Mouse (Mus musculus): ENCODE data around the gene Stk24. TPM values are rescaled to one million over a fixed set of nuclear protein-coding genes. Genes with fewer than 3 reads are reported as not detected.
A peak's percentile ranks its signal among the peaks of the same experiment; 100 is the strongest.
"Not testable (repeated sequence)": the region's sequence is repeated elsewhere in the genome, so short reads cannot be mapped to it uniquely, and the experiment has no call there.

Gene Stk24
- 40.3 and 40.6 TPM in 2 replicates for polyA plus RNA-seq (2015; fragmentation: Nextera tagmentation; extraction: Ambion mirVana)

DNA sequence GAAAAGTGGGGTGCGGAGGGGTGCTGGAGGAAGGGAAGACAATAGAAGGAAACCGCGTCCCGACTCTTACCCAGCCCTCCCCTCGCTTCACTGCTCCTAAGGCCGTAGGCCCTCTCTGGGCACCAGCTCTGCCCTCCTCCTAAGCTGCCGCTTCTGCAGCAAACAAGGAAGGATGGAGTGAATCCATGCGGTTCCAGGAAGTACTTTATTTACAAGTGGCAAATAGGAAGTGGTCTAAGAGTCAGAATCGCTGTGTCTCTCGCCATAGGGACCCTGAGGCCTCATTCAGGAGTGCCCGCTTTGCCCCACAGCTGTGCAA is at the start of gene Stk24:
Stk24 (minus strand) TSS at position 185 of the 319 bp plus-strand sequence.
- H3K4me2 ChIP-seq, result peak within 1 kb of the TSS; percentile 83
- 6% methylated on average over 11 of the region's 11 CpGs for WGBS
- ATAC-seq (ENCODE audit: borderline replicate concordance, extremely low read depth, low FRiP score, low TSS enrichment), result no peak
- no peaks in the 10 kb centered on the region for H3K9me3 ChIP-seq
- peak within 1 kb of the TSS; percentile 92 for H3K27ac ChIP-seq
- H3K27me3 ChIP-seq, result no peaks in the 10 kb centered on the region
- H3K9ac ChIP-seq, result peak within 1 kb of the TSS; percentile 95
- H3K4me3 ChIP-seq, result peak within 1 kb of the TSS; percentile 83
- H3K4me1 ChIP-seq, result peaks cover 44% of the 10 kb centered on the region
- no peaks in the 10 kb centered on the region for H3K36me3 ChIP-seq

DNA sequence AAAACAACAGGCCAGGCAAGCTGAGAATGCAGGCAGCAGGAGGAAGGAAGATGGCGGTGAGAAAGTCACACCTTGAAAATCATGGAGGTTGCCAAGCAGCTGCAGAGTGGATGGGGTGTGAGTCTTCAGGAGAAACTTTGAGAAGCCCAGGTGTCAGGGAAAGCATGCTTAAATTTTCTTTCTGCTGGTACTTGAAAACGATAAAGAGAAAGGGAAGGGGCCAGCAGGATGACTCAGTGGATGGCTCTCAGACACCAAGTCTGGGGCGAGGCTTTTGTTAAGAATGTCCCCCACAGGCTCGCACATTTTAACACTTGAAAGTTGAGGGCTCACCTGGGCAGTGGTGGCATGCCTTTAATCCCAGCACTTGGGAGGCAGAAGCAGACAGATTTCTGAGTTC is 48.3 kb upstream of the Stk24 start:
- Histone ChIP-seq H3K9me3 (no peaks in the 10 kb centered on the region), H3K4me3 (no peak overlapping the region), H3K9ac (no peak overlapping the region), H3K4me2 (no peak overlapping the region), H3K36me3 (no peaks in the 10 kb centered on the region), H3K27me3 (no peaks in the 10 kb centered on the region), H3K4me1 (0 out of 2 replicates have a peak, but pooled peaks cover 8% of the 10 kb centered on the region), H3K27ac (no peak overlapping the region)
- 83% methylated on average over 4 of the region's 4 CpGs for WGBS
- ATAC-seq (ENCODE audit: borderline replicate concordance, extremely low read depth, low FRiP score, low TSS enrichment), result no peak

- ATAC-seq (ENCODE audit: borderline replicate concordance, extremely low read depth, low FRiP score, low TSS enrichment), result no peak
- Histone ChIP-seq H3K9me3 (no peaks in the 10 kb centered on the region), H3K4me2 (no peak overlapping the region), H3K9ac (no peak overlapping the region), H3K36me3 (no peaks in the 10 kb centered on the region), H3K4me3 (no peak overlapping the region), H3K4me1 (peaks cover 17% of the 10 kb centered on the region), H3K27me3 (no peaks in the 10 kb centered on the region), H3K27ac (no peak overlapping the region)
These were observed 46.9 kb upstream of the Stk24 start for GRCm38 (mm10) chr14:121426743-121427142.

GRCm38 (mm10) chr14:121425004-121425793 is 45.4 kb upstream of the Stk24 start:
- Histone ChIP-seq H3K9ac (no peak overlapping the region), H3K27ac (no peak overlapping the region), H3K36me3 (no peaks in the 10 kb centered on the region), H3K4me3 (no peak overlapping the region), H3K4me1 (peaks cover 17% of the 10 kb centered on the region), H3K4me2 (no peak overlapping the region), H3K9me3 (no peaks in the 10 kb centered on the region), H3K27me3 (no peaks in the 10 kb centered on the region)
- WGBS, result 70% methylated on average over 7 of the region's 7 CpGs
- no peak for ATAC-seq (ENCODE audit: borderline replicate concordance, extremely low read depth, low FRiP score, low TSS enrichment)

DNA sequence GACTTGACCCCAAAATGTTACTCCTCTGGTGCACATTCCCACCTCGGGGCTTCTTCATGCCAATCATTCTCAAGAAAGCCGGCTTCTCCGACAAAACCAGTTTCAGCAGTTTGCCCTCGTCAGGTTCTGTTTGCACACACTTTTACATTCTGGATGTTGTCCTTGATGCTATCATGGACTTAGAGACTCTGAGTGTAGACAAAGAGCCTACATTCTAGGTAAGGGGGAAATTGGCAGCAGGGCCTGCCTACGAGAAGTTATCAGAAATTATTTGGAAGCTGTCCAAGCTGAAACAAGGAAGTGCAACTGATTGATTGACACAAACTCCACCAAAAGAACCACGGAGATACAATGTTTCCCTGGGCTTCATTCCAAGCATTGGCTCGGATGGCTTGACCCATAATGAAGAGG is 43.5 kb upstream of the Stk24 start:
- Histone ChIP-seq H3K9me3 (no peaks in the 10 kb centered on the region), H3K27ac (peak overlapping the region; percentile 39; the same call in 1 of the 2 replicates), H3K36me3 (no peaks in the 10 kb centered on the region), H3K4me2 (peak overlapping the region; percentile 4; the same call in 1 of the 2 replicates), H3K4me1 (peaks cover 17% of the 10 kb centered on the region), H3K27me3 (no peaks in the 10 kb centered on the region), H3K4me3 (no peak overlapping the region), H3K9ac (no peak overlapping the region)
- ATAC-seq (ENCODE audit: borderline replicate concordance, extremely low read depth, low FRiP score, low TSS enrichment), result no peak
- 9% methylated on average over 7 of the region's 7 CpGs for WGBS

DNA sequence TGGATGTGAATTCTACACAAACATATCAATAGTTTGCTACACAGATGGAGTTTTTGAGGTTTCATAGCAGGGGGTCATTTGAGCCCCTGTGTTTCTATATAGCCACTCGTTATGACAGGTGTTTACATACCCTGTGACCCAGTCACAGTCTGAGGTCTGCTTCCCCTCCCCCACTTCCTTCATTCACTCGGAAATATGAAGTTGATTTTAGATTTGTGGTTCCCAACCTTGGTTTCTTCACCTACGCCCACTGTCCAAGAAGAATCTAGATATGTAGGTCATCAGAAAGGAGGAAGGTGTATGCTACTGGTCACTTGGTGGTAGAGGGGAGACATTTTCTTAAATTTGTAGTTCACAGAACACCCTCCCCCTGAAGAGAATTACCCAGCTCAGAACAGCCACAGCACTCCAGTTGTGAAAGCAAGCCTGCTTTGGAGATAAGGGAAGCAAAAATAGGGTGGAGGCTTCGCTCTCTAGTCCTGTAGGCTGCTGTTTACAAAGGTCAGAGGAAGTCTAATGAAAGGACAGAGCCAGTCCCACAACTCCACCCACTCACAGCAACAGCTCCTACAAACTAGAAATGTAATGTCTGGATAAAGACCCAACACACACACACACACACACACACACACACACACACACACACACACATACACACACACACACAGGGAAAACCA is 43.0 kb upstream of the Stk24 start:
- Histone ChIP-seq H3K36me3 (no peaks in the 10 kb centered on the region), H3K4me1 (peaks cover 17% of the 10 kb centered on the region), H3K9me3 (no peaks in the 10 kb centered on the region), H3K27me3 (no peaks in the 10 kb centered on the region), H3K4me3 (no peak overlapping the region), H3K27ac (peak overlapping the region; percentile 39; the same call in 1 of the 2 replicates), H3K4me2 (peak overlapping the region; percentile 4; the same call in 1 of the 2 replicates), H3K9ac (no peak overlapping the region)
- peak; percentile 37; the same call in 1 of the 2 replicates for ATAC-seq (ENCODE audit: borderline replicate concordance, extremely low read depth, low FRiP score, low TSS enrichment)
- WGBS, result 28% methylated on average over 4 of the region's 4 CpGs

DNA sequence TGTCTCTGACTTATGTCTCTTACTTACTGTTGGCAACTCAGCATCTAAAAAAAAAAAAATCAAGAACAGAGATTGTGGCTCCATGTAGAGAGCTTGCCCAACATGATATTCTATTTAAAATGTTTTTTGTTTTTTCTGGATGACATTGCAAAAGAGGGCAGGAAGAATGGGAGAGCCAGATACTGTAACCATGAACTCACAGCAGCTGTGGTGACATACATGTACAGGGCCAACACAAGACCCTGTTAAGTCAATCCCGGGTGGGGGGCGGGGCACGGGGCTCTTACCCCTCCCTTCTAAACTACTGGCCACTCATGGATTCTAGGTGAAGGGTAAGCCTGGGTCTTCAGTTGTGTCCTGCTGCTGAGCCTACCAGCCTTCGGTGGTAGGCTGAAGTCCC is 42.2 kb upstream of the Stk24 start:
- H3K4me1 ChIP-seq, result peaks cover 17% of the 10 kb centered on the region
- WGBS, result 88% methylated on average over 4 of the region's 4 CpGs
- ATAC-seq (ENCODE audit: borderline replicate concordance, extremely low read depth, low FRiP score, low TSS enrichment), result no peak
- H3K36me3 ChIP-seq, result no peaks in the 10 kb centered on the region
- H3K27me3 ChIP-seq, result no peaks in the 10 kb centered on the region
- no peaks in the 10 kb centered on the region for H3K9me3 ChIP-seq
- no peak overlapping the region for H3K27ac ChIP-seq
- no peak overlapping the region for H3K4me3 ChIP-seq
- H3K9ac ChIP-seq, result no peak overlapping the region
- no peak overlapping the region for H3K4me2 ChIP-seq

DNA sequence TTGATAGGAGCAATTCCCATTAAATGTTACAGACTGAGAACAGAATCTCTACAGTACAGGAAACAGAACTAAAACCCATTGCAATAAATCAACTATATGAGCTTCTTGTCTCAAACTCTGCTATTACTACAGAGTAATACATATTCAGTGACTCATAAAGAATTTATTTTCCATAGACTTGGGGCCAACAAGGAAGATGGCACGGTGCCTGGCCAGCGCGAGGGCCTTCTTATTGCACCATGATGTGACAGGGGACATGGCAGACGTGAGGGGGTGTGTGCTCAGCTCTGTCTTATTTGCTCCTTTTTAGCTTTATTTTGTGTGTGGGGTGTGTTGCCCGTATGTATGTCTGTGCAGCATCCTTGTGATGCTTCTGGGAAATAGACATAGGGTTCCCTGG is 37.8 kb upstream of the Stk24 start:
- no peak overlapping the region for H3K27ac ChIP-seq
- H3K4me2 ChIP-seq, result no peak overlapping the region
- peaks cover 10% of the 10 kb centered on the region for H3K4me1 ChIP-seq
- peak; percentile 50; the same call in 1 of the 2 replicates for ATAC-seq (ENCODE audit: borderline replicate concordance, extremely low read depth, low FRiP score, low TSS enrichment)
- 64% methylated on average over 5 of the region's 5 CpGs for WGBS
- H3K27me3 ChIP-seq, result no peaks in the 10 kb centered on the region
- H3K9ac ChIP-seq, result no peak overlapping the region
- H3K36me3 ChIP-seq, result no peaks in the 10 kb centered on the region
- no peak overlapping the region for H3K4me3 ChIP-seq
- H3K9me3 ChIP-seq, result no peaks in the 10 kb centered on the region

- Histone ChIP-seq H3K27me3 (no peaks in the 10 kb centered on the region), H3K27ac (no peak overlapping the region), H3K9ac (no peak overlapping the region), H3K9me3 (no peaks in the 10 kb centered on the region), H3K36me3 (no peaks in the 10 kb centered on the region), H3K4me1 (peaks cover 6% of the 10 kb centered on the region; the same call in 1 of the 2 replicates), H3K4me2 (no peak overlapping the region), H3K4me3 (no peak overlapping the region)
- no peak for ATAC-seq (ENCODE audit: borderline replicate concordance, extremely low read depth, low FRiP score, low TSS enrichment)
- WGBS, result 84% methylated on average over 11 of the region's 12 CpGs
These were observed 37.0 kb upstream of the Stk24 start for GRCm38 (mm10) chr14:121416626-121417319.

DNA sequence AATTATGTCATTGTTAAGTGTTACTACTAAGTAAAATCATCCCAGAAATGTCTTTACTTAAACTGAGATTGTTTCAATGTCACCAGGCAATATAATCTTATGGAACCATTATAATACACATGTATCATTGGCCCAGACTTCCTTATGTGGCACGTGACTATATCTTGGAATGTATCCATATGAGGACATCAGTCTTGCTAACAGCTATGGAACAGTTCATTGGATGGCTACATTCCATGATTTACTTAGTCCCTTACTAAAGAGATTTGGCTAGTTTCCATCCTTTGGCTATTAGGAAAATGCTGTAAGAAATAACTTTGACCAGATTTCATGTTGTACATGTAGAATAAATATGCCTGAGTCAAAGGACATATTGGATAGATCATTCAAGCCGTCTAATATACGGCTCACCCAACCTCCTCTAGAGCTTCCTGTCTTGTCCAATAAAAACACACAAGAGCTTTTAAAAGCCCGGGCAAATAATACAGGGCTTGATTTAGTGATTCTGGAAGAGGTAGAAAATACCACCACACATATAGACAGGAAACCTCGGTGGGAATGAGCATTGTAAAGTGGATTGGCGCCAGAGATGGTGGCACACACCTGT is 34.9 kb upstream of the Stk24 start:
- no peaks in the 10 kb centered on the region for H3K27me3 ChIP-seq
- no peak overlapping the region for H3K9ac ChIP-seq
- no peaks in the 10 kb centered on the region for H3K9me3 ChIP-seq
- H3K36me3 ChIP-seq, result no peaks in the 10 kb centered on the region
- peak overlapping the region; percentile 37; the same call in 1 of the 2 replicates for H3K27ac ChIP-seq
- H3K4me3 ChIP-seq, result no peak overlapping the region
- peak; percentile 86 for ATAC-seq (ENCODE audit: borderline replicate concordance, extremely low read depth, low FRiP score, low TSS enrichment)
- WGBS, result 50% methylated on average over 6 of the region's 6 CpGs
- peaks cover 6% of the 10 kb centered on the region; the same call in 1 of the 2 replicates for H3K4me1 ChIP-seq
- no peak overlapping the region for H3K4me2 ChIP-seq

DNA sequence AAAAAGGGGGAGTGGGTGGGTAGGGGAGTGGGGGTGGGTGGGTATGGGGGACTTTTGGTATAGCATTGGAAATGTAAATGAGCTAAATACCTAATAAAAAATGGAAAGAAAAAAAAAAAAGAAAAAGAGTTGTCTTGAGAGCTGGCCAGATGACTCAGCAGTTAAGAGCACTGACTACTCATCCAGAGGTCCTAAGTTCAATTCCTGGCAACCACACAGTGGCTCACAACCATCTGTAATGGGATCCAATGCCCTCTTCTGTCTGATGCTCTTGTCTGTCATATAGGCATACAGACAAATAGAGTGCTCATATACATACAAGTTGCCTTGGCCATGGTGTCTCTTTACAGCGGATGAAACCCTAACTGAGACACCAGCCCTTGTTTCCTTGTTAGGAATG is 33.9 kb upstream of the Stk24 start:
- H3K36me3 ChIP-seq; H3K4me3 ChIP-seq; H3K9me3 ChIP-seq; H3K9ac ChIP-seq; H3K4me1 ChIP-seq; H3K27ac ChIP-seq; ATAC-seq (ENCODE audit: borderline replicate concordance, extremely low read depth, low FRiP score, low TSS enrichment); H3K4me2 ChIP-seq; H3K27me3 ChIP-seq: not testable (repeated sequence)
- 100% methylated on average over 1 of the region's 1 CpGs for WGBS

Measured in lung, embryonic 15.5 days (tissue).